Mouse (Mus musculus) liver, embryonic 14.5 days (tissue): ENCODE data around the gene Tgfb2.

ENCODE experiments used
- CTCF ChIP-seq: IDR thresholded peaks from 2 replicates; pipeline ENCODE4 v1.5.1; 2016; ENCODE audit warnings: antibody characterized with exemption, low read depth, control low read depth
- EP300 ChIP-seq: IDR thresholded peaks from 2 replicates; pipeline ENCODE4 v1.6.1; 2016; ENCODE audit warnings: antibody characterized with exemption, low read depth

DNA sequence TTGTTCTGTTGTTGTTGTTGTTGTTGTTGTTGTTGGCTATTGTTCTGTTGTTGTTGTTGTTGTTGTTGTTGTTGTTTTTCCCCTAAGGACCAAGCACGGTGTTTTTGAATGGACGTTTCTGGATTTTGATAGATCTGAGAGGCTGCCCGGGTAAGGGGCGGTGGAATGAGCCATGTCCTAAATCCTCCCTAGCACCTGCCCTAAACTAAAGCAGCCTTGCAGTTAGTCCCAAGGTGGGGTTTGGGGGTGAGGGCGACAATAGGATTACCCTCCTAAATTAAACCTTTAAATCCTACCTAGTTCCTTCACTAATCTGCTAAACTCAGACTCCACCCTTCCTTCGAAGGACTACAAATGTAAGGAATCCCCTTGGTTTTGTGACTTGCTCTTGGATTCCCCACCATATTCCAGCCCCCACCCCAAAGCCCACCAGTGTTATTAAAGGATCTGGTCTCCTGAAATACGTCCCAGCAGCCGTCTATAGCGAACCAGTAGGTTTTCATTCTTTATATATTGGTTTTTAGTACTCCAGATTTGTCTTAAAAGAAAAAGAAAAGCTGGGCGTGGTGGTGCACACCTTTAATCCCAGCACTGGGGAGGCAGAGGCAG lies 44.0 kb upstream of the Tgfb2 start:
- no peak for TF ChIP-seq CTCF
- TF ChIP-seq EP300: no peak
